Mouse (Mus musculus) 3134 (cell line): ENCODE measurements around the gene Ipo11.
"Not testable (repeated sequence)": the region's sequence is repeated elsewhere in the genome, so short reads cannot be mapped to it uniquely, and the experiment has no call there.

Experiments used
- DNase-seq: peaks from one replicate; pipeline ENCODE4 v3.0.0-alpha.2; 2011; ENCODE audit warnings: low spot score; ENCODE audit not compliant: insufficient read length; ENCODE audit errors: extremely low read depth

Ipo11 gene

DNA sequence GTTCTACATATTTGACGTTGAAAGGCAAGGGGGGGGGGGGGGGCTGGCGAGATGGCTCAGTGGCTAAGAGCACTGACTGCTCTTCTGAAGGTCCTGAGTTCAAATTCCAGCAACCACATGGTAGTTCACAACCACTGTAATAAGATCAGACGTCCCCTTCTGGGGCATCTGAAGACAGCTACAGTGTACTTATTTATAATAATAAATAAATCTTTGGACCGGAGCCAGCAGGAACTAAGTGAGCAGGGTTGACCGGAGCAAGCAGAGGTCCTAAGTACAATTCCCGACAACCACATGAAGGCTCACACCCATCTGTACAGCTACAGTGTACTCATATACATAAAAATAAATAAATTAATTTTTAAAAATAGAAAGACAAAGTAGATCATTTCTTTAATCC is 31.6 kb downstream of the Ipo11 start:
- not testable (repeated sequence) for DNase-seq

DNA sequence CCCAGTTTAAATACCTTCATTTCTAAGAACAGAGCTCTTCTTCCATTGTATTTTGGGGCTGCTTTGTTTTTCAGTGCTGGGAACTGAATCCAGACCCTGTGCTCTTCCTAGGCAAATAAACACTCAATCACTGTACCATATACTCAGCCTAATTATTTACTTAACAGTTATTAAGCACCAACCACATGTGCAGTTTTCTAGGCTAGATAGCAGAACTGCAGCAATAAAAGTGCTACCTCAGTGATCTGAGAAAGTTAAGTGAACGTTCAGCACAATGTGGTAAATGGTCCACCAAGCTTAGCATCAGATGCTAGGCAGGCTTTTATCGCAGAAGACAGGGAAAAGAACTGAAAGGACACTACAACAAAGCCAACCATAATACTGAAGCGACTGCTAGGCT is 32.1 kb downstream of the Ipo11 start:
- DNase-seq = no peak

DNA sequence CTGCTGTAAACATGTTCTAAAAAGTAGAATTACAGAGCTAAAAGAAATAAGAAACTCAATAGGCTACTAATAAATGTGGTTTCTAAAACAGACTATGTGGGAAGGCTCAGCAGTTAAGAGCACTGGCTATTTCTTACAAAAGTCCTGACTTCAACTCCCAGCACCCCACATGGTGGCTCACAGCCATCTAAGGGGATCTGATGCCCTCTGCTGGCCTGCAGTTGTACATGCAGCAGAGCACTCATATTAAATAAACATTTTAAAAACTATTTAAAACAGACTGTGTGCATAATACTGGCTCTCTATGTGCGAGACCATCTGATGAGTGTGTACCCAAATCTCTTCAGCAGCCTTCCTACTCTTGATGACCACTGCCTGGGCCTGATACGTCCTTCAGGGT is 42.5 kb downstream of the Ipo11 start:
- peak; percentile 24 for DNase-seq

DNA sequence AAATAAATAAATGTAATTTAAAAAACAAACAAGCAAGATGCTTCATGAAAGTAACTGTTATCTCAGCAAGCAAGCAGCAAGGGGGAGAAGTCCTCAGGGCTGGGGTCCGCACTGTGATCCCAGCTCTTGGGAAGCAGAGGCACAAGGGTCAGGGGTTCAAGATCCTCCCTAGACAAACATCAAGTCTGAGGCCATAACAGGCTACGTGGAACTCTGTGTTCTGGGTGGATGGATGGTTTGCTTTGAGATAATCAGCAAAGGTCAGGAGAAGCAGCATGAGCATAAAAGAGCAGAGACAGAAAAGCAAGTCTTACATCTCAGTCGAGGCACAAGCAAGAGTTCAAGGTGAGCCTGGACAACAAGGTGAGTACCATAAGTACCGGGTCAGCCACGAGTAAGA is 43.1 kb downstream of the Ipo11 start:
- no peak for DNase-seq

DNA sequence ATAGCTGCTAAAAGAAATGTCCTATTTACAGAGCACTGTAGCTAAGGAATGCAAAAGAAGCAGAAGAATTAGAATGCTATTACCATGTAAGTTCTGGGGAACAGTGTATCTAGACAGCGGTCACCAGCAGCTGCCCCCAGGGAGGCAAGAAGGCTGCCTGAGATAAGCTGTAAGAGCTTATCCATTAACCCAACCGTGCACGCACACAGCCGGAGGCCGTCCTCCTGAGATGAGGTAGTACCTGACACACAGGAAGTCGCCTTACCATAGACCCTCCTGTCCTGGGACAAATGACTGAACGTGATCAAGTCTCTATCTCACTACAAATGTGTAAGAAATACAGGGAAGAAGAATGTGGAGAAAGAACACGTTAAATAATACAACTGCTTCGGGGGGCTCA is 43.6 kb downstream of the Ipo11 start:
- no peak for DNase-seq

DNA sequence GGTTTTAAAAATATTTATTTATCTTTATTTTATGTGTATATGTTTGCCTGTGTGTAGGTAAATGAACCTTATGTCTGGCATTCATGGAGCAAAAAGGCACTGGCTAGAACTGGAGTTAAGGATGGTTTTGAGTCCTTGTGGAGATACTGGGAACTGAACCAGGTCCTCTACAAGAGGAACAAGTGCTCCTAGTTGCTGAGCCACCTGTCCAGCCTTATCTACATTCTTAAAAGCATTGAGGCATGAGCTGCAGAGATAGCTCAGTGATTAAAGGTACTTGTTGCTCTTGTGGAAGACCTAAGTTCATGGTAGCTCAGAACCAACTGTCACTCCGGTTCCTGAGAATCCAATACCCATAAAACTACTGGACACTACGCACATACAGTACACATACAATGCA is 49.4 kb downstream of the Ipo11 start:
- no peak for DNase-seq

DNA sequence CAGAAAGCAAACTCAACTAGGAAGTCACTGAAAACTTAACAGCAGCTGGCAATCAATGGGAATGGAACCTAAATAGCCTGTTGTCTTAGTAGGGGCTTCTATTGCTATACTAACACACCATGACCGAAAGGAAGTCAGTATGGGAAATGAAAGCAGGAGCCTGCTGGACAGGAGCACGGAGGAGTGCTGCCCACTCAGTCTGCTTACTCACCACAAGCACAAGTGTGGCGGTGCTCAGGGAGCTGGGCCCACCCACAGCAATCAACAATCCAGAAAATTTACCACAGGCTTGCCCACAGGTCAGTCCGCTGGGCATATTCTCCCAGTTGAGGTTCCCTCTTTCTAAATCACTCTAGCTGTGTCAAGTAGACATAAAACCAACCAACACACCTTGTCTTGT is 52.5 kb downstream of the Ipo11 start:
- DNase-seq = no peak

DNA sequence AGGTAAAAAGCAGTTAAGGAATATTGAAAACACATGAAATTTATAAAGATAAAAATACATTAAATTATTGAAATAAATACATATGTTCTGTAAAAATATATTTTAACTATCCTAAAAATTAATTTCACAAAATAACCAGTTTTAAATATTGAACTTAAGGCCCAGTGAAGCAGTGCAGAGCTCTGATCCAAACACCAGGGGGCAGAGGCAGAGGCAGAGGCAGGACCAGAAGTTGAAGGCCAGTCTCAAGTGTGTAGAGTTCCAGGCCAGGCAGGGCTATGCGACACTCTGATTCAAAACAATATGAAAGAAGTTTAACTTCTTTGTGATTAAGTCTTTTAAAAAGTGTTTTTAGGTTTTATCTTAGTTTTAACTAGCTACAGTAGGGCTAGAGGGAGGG is 60.5 kb downstream of the Ipo11 start:
- DNase-seq = no peak

DNA sequence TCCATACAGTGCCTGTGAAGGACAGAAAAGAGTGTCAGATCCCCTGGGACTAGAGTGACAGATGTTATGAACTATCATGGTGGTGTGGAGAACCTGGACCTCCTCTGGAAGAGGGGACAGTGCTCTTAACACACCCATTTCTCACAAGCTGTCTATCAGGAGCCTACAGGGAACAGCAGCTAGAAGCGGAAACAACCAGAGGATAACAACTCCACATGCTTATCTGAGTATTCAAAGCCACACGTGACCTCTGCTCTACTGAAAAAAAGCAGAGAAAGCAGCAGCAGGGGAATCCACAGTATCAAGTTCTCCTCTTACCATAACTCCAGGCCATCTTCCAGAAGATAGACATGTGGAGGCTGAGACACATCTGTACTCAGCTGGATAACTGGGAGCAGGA is 71.2 kb downstream of the Ipo11 start:
- no peak for DNase-seq

DNA sequence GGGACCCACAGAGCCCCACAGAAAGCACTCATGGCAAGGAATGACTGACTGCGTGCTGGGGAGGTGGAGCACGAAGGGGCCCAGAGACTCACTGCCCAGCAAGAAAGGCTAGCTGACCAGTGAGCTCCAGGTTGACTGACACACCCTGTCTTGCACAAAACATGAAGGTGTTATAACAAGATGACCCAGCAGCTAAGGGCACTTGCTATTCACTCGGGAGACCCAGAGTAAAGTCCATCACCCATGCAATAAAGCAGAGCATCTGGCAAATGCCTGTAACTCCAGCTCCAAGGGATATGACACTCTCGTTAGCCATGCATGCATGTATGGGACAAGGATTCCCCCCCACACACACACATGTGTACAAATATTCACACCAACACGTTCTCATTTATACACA is 78.0 kb downstream of the Ipo11 start:
- no peak for DNase-seq

DNA sequence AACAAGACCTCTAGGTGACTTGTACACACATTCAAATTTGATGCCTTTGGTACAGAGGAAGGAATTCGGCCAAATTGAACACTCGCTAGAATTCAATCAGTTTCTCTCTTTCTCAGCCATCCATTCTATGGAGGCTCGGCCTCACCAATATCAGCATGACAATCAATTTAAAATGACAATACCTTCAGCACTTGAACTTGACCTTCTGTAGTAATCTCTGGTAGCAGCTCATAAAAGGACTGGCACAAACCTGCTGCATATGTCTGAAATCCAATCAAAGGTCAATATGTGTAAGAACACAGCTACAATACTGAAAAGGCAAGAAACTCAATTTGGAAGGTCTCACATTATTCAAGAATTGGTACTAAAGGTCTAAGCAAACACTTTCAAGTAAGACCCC is 80.2 kb downstream of the Ipo11 start:
- no peak for DNase-seq

DNA sequence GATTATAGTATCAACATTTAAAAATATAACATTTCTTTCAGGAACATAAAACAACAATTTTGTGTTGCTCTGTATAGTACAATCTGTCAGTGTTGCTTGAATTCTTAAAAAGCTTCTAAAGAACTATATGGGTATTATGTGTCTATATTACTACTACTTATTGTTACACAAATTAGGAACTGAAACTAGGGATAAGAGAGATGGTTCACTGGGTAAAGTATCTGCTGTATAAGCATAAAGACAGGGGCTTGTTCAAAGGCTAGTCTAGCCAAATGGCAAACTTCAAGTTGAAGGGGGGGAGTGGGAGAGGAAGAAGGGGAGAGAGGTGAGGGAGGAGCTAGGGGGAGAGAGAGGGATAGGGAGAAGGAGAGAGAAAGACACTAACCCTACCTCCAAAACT is 89.2 kb downstream of the Ipo11 start:
- no peak for DNase-seq

DNA sequence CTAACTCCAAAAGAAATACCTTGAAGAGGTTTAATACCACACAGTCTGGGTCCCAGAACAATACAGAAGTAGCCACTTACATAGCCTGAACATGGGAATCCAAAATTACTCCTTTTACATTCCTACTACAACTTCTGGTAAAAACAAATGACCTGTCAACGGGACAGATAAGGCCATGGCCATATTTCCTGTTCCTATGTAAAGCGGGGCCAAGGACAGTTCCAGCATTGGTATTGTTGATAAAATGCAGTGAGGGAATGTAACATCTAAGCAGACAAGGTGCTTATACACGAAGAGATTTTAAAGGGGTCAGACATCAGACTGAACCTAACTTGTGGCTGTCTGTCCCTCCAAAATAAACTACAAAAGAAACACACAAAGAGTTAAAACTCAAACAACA is 91.8 kb downstream of the Ipo11 start:
- DNase-seq = no peak

DNA sequence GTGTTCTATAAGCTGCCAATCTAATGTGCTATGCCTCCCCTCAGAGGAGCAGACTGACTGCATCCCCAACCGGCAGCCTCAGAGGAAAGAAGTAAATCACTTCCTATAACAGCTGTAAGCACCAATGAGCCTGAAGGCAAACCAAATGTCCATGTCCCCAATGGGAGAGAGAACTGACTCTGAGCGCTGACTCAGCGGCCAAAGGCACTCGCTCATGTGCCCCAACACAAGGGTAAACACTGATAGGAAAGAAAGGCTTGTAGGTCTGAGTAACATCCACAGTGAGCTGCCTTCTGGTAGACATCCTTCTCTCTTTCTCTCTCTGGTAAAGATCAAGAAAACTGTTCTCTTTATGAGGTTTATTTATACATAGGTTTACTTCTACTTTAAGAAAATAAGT is 94.2 kb downstream of the Ipo11 start:
- DNase-seq = no peak

DNA sequence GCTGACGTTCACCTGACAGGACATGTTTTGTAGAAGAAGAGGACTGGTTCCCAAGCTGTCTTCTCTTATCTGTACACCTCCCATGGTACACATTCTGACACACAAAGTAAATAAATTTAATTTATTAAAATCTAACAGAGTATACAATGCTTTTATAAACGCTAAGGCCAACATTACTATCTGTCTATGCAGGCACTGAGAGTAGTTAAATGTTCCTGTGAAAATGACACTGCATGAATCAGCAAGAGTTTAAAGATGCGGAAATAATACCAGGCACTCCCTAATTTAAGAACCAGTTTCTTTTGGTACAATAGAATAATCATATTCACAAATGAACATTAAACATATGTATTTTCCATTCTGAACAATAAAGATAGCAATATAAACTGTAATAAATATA is 98.0 kb downstream of the Ipo11 start:
- DNase-seq = no peak

DNA sequence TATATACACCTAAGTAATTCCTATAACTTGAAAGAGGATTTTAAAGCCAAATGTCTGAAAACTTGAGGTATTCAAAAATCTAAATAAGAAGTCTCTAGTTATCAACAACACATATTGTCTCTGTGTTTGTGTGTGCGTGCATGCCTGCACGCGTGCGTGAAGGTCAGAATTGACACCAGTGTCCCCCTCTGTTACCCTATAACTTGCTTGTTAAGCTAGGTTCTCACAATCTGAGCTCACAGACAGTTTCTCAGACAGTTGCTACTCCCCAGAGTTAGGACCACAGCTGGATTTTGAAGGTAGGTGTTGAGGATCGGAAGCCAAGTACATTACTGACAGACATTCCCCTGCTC is 100.3 kb downstream of the Ipo11 start:
- DNase-seq = no peak

DNA sequence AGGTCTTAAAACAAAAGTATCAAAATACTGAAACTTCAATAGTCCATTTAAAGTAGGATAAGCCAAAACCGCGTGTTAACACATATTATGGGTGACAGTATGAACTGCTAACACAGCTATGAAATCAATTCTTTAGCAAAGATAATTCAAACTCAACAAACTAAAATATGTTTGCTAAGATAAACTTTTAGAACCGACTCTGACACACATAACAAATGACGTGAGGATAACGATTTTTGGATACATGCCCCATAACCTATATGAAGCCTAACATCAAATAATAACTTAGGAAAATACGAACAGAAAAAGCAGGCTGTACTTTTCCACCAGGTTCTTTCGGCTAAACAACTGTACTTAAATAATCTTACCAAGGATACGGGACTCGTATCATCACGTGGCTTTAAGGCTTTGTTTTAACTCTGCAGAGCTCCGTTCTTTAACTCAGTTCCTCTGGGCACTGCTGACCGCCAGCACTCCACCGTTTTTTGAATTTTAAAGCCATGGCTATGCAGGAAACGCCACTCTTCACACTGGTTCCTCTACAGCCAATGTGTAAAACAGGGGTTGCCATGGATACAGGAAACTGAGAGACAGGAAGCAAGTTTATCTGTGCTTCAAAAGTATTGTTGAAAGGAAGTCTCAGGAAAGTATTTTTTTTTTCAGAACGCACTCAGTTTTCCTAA is 100.8 kb downstream of the Ipo11 start:
- DNase-seq = no peak

DNA sequence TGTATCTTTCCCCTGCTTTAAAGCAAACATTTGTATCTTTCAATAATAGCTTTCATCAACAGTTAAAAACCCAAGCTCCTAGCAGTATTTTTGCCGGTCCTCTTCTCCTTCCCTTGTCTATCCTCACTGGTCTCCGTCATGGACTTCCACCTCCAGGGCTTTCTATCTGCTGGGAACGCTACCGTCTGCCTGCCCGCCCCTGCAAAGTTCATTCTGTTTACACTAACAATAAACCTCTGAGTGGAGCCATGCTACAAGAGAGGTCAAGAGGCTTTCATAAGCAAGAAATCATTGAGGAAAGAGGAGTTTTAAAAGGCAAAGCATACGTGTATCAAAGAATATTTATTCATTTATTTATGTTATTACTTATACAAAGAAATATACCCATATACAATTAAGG is 106.7 kb downstream of the Ipo11 start:
- no peak for DNase-seq

DNA sequence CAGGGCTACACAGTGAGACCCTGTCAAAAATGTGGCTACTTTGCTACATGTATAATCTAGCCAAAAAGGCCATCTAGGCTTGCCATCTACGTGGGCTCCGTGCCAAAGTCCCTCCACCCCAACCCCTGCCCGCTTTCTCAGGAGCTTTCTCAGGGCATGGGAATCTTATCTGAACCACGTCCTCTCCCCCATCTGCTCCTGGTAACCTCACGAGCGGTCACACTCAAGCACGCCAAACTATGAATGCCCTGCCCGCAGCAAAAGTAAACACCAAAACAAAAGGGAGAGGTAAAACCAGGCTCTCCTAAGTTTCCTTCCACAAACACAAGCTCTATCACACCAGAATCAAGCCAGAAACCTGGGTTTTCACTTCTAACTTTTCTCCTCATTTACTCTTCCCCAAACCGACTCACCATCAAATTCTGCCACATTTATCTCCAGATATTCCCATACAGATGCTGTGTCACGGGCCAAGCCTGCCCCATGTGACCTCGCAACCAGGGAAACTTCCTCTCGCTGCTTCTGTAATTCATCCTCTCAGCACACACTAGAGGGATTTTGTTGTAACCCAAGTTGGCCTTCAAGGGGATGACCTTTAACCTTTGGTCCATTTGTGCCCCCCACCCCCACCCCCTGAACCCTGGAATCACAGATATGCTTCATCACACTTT is 107.3 kb downstream of the Ipo11 start:
- no peak for DNase-seq

DNA sequence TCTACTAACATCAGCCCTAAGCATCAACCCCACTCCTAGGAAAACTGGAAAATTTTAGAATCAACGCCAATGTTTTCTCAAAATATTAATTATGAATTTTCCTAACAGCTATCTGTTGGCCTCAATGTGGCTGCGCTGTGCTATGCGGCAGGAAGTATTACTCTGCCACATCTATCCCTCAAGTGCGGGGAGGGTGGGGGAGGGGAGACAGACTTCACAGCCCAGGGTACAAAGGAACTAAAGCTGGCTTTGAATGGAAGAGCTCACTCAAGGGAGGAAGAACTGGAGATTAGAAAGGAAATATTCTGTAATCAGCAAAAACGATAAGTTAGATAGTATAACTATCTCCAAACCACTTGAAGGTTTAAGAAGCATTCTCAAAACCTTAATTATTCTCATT is 111.1 kb downstream of the Ipo11 start:
- no peak for DNase-seq

DNA sequence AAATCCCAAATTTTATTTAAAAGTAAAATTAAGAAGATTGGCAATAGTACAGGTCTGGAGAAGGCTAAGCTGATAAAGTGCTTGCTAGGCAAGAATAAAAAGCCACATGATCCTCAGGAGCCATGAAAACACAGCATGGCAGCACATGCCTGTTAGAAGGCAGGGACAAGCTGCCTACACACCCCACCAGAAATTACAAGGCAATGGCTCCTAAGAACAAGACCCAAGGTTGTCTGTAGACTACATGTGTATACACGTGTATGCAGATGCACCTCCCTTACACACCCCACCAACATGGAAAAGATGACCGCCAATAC is 112.9 kb downstream of the Ipo11 start:
- no peak for DNase-seq

DNA sequence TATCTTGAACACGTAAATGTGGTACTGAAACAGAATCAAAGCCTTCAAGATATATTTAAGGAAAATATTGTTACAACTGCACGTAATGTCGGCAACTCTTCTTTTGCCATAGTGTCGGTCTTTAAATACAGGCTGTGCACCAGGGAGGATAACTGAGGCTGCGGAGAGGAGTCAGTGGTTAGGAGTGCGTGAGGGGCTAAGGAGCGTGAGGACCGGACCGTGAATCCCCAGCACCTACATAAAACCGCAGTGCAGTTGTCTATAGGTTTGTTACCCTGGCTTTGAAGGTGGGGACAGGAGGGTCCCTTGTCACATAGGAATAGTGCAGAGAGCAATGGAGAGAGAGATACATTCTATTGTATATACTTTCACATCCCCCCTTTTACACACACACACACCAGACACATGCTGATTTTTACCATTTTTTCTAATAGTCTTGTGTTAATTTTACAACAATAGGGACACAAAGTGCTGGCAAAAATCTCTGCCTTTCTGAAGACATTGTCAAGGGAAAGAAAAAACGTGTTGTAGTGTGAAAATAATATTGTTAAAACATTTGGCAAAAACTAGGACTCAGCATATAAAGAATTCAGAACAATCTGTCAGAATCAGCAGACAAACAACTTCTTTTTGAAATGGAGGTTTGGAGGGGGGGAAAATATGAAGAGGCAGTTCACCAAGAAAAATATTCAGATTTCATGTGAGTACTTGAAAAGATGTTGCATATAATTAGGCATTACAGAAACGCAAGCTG is 113.5 kb downstream of the Ipo11 start:
- DNase-seq = no peak
